Mouse (Mus musculus) thymus, adult 18-20 months (tissue): ENCODE data around the gene Capsl.

Source experiments
- DNase-seq, 2 experiments: peaks; one replicate each; pipeline ENCODE4 v3.0.0; 2022; ENCODE audit warnings: mixed read lengths in 2 of 2

Gene Capsl

DNA sequence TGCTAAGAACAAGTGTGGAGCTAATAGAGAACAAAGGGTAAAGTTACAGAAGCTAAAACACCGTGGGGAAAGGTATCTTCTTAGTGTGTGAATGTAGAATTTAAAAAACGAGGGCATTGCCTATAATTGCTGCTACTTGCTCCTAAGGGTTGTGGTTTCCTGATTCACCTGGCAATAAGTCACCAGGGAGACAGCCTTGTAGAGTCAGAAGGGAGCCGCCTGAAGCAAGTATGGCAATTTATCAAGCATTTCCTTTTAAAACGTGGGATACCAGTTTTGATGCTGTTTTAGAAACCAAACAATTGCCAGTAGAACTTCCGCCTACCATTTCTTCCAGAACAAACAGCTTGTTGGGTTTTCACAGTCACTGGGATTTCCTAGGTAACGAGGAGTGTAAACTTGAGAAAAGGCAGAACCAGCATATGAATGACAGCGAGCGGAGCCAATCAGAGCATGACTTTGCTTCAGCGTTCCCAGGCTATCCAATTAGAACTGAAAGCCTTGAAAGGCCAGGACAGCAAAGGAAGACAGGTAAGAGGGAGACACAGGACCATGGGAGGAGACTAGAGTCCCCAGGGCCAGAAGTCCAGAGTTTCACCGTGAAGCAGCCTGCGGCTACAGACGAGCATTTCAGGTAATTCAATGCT lies at the start of gene Capsl:
TSS of gene Capsl (plus strand) at position 495 of the 647 bp plus-strand sequence.
- DNase-seq, result peak; percentile 9 to 45

DNA sequence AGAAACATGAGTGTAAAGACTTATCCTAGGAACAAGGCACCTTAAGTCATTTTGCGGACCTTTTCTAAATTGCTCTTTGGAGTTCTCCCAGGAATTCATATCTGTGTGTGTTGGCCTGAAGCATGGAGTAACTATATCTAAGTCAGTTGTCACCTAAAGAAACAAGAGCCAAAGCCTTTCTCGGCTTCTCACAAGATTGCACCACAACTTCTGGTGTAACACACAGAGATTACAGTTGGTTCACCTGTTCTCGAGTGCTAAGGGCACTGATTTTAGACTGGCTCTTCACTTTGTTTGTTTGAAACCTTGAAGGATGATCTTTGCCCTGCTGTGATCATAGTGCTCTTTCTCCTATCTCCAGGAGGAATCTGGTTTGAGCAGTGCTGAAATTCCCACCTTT lies 26.4 kb upstream of the Capsl start:
- DNase-seq, result no peak

DNA sequence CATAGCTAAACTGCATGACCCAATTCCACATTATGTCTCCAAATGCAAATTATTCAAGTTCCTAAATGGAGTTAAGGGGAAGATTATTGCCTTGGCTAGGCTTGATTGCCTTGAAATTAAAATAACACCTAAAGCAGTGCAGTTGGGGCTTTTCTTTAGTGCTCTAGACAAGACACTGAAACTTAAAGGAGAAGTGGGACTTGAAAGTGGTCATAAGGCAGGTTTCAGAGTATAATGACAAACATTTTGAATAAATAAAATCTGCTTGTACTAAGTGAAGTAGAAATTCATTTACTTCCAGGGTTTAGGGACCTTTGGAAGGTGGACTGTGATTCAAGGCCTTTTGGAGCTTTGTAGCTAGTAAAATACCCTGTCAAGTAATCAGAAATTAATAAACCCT lies 14.7 kb upstream of the Capsl start:
- DNase-seq, result no peak

DNA sequence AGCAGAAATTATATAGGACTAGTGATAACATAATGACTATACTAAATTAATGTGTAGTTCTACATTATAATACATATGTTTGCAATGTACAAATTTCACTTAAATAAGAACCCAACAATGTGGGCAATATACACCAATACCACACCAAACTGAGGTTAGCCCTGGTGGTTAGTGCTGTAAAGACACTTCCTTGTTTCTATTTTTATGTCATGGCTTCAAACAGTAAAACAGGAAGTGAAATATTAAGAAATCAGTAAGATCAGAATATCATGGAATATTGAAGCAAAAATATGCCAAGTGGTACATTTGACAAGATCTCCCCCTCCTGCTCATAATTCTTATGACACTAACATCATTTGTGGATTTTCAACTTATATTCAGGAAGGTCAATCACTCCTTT lies 8.0 kb upstream of the Capsl start:
- no peak for DNase-seq

DNA sequence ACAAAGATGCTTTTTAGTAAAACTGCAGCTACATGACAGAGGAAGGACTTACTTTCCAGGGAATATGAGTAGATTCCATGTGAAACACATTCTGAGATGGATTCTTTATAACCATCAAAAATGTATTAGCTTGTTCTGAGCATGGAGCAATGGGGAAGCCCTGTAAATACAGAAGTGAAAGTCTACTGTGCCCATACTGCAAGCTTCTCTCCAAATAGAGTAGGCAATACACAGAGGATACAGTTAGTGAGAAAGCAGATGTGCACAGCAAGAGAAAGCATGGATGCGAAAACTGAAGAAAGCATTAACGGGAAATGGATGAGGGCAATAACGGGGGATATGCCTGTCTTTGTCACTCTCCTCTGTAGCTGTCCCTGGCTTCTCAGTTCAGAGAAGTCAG lies 6.0 kb upstream of the Capsl start:
- DNase-seq, result no peak

DNA sequence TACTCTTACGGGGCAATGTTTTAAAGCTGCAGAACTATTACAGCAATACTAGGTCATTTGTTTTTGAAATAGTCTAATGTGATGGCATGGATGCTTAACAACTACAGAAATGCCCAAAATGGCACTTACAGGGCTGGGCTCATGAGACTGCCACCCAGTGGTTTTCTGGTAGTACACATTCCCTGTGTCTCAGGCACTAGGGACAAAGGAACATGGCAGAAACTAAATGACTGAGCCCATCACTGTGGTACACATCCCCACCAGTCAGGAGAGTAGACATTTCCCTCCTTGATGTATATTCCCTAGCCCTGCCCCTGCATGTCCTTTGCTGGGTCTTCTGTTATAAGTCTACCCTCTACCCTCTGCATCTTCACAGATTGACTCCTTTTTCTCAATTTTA lies 16.2 kb downstream of the Capsl start:
- no peak for DNase-seq

DNA sequence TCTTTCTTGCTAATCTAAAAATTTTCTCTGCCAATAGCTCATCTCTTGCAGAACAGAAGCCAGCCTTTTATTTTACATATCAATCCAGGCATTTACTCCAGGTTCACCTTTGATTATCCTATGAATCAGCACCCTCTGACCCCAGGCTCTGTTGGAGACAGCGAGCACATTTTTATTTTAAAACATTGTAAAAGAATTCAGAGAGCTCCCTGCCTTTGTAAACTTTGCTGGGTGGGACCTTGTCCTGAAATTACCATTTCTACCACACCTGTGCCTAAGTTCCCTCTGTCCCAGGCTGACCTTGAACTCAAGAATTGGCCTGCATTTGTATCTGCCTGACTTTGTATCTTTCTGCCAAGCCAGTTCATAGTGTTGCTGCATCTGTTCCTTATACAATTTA lies 17.0 kb downstream of the Capsl start:
- no peak for DNase-seq

DNA sequence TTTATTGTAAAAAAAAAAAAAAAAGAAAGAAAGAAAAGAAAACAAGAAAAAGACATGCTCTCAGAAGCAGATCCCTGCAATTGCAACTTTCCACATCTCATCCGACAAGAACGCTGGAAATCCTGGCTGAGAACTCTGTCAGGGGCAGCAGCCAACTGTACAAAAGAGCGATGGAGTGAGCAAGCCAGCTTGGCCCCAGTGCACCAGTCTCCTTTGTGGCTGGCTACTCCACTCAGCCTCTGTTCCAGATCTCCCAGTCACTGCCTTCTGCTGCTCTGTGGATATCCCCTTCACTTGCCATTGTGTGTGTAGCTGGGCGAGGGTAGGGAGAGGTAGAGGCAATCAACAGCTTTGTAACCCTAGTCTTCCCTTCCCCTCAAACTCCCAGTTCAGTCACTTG lies 18.4 kb downstream of the Capsl start:
- no peak for DNase-seq

DNA sequence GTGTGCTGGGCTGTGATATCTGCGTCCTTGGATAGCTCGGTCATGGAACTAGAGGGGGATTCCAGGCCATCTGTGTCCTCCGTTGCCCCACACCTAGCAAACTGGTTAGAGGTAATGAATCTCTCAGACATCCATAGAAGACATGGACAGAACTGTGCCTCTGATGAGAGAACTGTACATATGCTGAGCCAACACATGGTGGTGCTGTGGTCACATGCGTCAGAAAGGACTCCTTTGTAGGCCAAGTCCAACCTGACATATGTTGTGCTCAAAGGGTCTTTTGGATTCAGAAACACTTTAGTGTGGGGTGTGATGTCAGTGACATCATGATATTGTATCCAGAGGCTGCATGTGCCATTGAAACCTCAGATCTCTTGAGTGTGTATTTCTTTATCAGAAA lies 19.4 kb downstream of the Capsl start:
- peak in 1 of 2 experiments; percentile 12 for DNase-seq

DNA sequence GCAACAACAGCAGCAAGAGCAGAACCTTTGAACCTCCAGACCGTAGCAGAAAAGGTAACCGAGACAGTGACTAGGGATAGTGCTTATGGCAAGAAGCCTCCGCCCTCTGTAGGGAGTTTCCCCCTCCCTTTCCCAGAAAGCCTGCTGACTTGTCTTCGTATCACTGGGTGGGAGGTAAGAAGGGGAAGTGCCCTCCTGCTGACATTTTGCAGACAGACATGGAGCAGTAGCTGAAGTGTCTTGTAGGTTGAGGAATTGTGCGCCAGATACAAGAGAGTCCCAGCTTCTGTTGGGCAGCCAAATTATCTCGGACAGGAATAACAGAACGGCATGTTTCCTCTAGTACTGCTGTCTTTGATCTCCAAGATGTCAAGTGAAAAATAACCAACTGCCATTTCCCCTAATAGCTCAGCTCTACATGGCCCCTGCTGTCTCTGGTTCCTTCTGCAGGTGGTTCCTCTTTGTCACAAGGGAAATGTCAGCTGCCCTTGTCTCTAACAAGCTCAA lies 27.7 kb downstream of the Capsl start:
- DNase-seq, result no peak

DNA sequence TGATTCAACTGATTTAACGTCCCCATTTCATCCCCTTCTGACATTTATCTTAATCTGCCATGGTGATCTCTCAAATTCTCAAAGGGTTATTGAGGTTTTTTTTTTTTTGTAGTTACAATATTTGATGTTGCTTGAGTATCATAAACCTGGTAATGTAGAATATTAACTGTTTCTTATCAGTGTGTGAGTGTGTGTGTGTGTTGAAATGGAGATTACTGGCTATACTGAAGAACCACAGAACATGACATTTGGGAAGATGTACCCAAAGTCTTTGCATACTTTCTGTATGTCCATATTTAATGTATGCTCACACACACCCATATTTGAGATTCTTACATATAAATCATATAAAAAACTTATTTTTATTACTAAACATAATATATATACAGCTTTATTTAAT lies 28.2 kb downstream of the Capsl start:
- no peak for DNase-seq

DNA sequence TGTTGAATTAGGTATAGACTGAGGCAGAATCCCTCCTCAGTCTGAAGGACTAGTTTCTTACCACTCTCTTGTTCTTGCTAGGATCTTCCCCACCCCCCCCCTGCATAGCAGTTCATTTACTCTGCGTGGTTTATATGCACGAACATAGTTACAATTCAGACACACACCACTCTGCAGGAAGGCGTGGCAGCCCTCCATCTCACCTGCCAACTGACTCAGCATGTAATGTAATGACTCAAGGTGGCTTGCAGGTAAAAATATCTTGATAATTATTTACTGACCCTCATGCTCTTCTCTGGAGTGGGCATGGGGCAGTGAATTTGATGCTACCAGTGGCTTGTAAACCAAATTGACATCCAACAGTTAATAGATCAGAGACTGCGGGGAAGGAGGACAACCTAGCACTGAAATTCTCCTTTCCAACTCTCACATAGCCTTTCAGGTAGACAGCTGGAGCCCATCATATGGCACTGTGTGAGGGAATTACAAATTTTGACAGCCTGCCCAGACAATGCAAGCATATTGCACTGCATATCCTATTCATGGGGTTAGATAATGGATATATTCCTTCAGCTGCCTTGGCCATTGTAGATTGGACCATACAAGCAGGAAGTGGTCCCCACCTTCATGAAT lies 35.3 kb downstream of the Capsl start:
- DNase-seq, result no peak

DNA sequence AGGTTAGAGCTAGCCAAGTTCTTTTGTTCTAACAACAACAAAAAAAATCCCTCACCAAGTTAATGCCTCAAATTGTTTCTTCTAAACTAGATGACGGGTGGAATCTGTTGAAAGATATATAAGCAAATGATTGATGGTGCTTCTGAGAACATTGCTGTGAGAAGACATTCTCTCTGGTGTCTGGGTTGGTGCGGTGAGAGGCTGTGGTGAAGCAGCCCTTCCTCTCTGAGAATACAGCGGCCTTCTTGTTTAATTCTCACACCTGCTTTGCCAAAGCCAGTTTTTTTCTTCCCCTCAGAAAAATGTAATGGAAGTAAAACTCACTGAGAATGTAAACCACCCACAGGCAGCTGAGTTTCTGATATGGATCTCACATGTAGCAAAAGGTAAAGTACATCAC lies 36.3 kb downstream of the Capsl start:
- DNase-seq, result no peak

DNA sequence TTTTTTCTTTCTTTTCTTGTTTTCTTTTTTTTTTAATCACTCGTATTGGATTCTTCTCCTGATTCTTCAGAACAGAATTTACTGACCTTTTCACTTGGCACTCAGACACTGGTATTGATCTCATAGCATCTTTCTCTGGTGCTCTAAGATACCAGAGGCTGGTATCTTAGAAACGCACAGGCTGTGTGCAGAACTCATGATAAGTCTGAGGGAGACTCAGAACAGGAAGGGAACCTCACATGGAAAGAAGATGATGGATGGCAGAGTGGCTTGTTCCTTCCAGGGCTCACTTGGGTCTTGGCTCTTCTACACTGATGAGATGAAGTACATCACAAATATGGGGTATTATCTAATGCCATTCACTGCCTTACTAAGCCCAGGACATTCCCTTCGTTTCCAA lies 36.8 kb downstream of the Capsl start:
- no peak for DNase-seq

DNA sequence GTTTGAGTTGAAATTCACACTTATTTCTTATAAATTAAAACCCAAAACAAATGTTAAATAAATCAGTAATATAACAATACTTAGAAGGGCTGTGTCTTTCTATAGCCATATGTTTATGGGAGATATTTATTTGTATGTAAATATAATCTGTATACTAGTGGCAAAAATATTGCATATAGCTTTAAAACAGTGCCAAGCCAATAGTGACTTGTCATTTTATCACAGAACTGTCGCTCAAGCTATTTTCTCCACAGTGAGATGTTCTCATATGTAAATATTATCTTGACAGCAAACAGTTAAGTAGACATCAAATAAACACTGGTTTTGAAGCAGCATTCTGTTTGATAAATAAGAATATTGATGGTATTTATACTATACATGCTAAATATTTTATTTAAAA lies 37.4 kb downstream of the Capsl start:
- no peak for DNase-seq

DNA sequence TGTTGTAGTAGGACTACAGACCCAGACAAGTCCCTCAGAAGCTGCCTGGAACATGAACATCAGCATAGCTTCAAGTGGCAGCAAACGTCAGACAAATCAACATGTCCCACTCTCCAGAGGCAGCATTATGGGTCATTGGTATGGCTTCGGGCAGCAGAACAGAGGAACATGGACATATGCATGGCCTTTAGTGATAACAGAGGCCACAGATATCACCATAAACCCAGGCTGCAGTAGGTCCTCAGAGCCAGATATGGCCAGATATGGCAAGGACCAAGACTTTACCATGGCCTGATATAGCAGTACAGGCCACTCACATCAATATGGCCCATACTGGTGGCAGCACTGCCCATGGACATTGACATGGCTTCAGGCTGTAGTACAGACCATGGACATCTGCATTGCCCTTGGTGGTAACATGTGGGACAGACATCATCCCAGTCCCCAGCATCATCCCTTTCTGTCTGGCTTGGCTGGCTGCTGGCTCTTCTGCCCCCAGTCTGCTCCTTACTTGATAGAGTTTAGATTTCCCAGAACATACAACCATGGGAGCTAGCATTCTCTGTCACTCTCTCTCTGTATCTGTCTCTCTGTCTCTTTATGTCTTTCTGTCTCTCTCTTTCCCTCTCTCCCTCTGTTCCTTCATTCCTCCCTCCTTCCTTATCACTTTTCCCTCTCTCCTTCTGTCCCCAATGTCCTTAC lies 53.7 kb downstream of the Capsl start:
- no peak for DNase-seq

DNA sequence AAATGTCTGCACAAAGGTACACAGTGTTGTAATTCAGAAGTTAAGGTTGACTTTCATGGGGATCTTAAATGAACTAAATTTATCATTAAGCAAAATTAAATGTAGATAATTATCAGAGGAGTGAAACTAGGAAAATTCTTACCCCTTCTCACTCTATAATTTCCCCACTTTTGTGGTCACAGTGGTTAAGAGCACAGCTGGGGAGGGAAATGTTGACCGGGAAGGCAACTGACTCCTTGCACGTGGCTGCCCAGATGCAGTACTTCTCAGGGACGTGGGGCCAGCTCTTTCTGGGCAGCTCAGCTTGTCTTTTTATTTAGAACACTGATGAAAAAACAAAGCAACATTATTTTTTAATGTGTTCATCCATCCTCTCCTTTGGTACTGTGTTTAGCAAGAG lies 56.2 kb downstream of the Capsl start:
- no peak for DNase-seq
